Mouse (Mus musculus) ZHBTc4 (cell line): ENCODE results near the gene Vtn.

Source experiments
- DNase-seq: peaks from one replicate; pipeline ENCODE4 v3.0.0-alpha.2; 2011; ENCODE audit warnings: low read depth, low spot score

The Vtn gene

DNA sequence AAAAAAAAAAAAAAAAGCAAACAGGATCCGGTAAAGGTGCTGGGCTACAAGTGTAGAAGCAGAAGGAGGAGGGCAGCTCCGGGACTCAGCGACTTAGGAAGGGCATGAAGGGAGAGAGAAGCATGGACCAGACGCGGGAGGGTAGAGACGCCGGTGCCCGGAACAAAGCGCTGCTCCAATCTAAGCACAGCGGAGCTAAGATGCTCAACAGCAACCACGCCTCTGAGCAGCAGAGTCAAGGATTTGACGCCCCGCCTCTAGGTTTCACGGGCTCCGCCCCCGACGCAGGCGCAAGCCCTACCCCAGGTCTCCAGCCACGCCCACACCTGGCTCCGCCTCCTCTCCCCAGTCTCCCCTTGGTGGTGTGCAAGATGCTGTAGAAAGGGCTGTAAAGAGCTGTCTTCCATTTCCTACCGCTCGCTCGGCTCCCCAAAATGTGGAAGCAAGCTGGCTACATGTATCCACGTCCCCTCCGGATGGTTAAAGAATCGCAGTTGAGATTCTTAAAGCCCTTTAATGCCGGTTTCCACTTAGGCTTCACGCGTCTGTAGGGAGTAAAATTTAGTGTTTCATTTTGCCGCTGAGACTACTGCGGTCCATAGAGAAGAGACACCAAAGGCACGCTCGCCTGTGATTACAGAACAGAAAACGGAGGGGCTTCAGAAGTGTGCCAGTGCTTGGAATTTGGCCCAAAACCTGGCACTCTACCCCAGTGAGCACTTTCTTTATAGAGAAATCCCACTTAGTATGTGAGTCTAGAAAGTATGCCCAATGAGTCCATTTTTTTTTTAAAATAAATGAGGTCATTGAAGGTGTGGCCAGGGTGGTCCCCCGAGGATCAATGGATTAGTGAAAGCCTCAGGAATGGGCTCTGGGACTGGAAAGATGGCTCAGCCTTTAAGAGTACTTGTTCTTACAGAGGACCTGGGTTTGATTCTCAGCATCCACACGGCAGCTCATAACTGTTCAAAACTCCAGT lies 1.1 kb upstream of the Vtn start, which contains the start of gene Sarm1:
Sarm1 (minus strand) TSS at position 211 of the 979 bp plus-strand sequence.
- DNase-seq: peak; percentile 98

DNA sequence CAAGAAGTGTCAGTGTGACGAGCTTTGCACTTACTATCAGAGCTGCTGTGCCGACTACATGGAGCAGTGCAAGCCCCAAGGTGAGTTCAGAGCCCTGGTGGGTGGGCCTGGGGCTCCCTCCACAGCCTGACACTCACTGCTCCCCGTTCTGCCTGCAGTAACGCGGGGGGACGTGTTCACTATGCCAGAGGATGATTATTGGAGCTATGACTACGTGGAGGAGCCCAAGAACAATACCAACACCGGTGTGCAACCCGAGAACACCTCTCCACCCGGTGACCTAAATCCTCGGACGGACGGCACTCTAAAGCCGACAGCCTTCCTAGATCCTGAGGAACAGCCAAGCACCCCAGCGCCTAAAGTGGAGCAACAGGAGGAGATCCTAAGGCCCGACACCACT lies 652 bp downstream of the Vtn start:
- no peak for DNase-seq

- DNase-seq: no peak
Measured at GRCm38 (mm10) chr11:78500623-78501202, 1.8 kb downstream of the Vtn start.

GRCm38 (mm10) chr11:78501529-78501928 lies 2.6 kb downstream of the Vtn start:
- peak; percentile 54 for DNase-seq

DNA sequence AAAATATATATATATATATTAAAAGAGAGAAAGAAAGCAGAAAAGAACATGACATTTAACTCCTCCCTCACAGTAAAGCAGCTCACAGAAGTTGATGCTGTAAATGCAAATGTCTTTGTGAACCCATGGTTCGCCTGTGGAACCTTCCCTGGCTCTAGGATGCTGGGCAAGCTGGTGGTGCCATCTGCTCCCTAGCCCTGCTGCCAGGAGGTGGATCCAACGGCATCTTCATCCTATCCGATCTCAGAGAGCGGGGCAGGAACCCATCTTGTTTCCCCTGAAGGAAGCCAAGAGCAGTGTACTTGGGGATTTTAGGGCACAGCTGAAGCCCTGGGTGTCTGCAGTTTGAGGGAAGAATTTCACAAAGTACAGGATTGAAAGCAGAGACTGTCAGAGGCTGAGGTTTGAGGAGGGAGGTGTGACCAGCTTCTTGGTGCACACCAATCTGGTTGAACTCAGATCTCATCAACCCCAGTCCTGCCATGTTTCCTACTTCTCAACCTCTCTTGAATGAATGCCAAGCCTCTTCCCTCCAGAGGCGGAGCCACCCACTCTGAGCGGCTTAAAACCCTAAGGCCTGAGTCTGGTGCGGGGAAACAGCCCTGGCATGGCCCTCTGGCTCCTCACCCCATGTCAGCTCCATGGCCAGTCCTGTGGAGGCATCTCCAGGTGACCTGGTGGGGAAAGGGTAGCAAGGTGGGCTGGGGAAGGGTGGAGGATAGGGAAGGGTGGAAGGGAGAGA lies 4.2 kb downstream of the Vtn start, which contains the start of gene Sebox:
Sebox (plus strand) TSS at position 539 of the 742 bp plus-strand sequence.
- no peak for DNase-seq

DNA sequence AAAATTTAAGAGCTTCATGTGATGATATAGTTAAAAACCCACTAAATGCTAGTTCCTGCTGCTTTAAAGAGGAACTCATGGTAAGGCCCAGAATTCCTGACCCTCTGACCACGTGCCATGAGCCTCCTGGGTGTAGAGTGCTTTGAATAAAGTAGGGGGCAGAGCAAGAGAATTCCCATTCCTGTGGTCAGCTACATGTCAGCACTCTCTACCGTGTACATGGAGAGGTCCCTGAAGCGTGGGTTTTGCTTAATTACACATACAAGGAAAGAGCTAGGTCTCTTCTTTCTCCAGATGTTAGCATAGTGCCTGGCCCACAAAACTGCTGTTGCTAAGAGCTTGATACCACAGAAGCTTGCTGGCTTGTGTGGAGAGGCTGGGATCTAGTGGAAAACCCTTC lies 6.5 kb downstream of the Vtn start:
- no peak for DNase-seq

- DNase-seq: peak; percentile 60
Measured at GRCm38 (mm10) chr11:78509148-78509547, 10.3 kb downstream of the Vtn start.

DNA sequence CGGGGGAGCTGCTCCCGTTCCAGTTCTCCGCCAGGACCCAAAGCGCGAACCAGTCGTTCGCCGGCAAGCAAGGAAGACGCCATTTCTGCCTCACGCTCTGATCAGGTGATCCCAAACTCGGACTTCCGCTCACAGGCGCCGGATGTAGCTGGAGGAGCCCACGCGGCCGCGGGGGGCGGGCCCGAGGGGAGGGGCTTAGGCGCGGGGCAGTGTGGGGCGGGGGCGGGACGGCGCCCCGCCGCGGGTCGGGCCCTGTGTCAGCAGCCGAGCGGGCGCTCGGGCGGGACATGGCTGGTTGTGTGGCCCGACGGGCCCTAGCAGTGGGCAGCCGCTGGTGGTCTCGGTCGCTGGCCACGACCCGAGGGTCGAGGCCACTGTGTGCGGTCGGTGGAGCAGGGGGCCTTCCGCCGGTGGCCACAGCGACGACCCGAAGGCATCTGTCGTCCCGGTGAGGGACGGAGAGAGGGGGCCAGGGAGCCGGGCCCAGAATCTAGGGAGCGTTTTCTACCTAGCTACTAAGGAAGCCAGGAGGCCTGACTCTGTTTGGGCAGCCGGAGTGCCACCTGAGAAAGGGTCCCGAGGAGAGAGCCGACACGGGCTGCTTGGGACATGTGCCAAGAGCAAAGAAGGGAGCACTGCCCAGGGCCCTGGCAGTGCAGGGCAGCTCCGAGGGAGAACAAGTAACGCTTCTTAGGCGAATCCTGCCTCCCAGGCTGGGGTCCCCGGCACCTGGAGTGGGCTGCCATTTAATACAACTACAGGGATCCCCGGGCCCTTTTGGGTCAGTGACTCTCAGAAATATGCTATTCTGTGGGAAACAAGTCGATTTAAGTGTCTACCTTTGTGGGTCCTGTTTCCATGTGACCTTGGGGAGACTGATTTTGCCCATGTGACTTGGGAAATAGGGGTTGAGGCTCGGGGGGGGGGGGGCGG lies 13.4 kb downstream of the Vtn start, which contains the start of the genes Tmem199 and Poldip2:
Tmem199 (minus strand) TSS at position 148 of the 933 bp plus-strand sequence.
Poldip2 (plus strand) TSS at position 169 of the 933 bp plus-strand sequence.
- DNase-seq: peak; percentile 97

GRCm38 (mm10) chr11:78513106-78513790 lies 14.4 kb downstream of the Vtn start:
- DNase-seq: peak; percentile 61

DNA sequence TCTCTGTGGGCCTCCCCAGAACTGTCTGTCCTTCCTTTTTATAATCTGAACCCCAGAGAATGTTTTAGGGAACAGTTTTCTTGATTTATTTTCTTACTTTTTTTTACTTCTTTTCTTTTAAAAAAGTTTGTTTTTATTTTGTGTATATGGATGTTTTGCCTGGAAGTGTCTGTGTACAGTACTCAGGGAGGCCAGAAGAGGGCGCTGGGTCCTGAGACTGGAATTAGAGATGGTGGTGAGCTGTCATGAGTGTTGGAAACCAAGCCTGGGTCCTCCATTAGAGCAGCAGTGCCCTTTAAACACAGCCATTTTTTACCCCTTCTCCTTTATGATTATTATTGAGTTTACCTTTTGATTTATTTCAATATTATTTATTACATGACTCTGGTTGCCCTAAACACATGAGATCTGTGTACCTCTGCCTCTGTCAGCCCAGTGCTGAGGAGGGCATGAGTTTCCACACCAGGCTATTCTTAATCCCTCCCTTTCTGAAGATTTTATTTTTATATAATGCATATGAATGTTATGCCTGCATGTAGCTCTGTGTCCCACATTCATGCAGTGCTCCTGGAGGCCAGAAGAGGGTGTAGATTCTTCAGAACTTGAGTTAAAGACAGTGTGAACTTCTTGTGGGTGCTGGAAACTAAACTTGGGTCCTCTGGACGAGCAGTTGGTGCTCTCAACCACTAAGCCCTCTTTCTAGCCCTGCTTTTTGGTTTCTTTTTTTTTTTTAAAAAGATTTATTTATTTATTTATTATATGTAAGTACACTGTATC lies 16.8 kb downstream of the Vtn start:
- peak; percentile 68 for DNase-seq

GRCm38 (mm10) chr11:78518931-78519330 lies 20.0 kb downstream of the Vtn start:
- peak; percentile 62 for DNase-seq

- DNase-seq: no peak
Measured at GRCm38 (mm10) chr11:78521880-78522279, 23.0 kb downstream of the Vtn start.

DNA sequence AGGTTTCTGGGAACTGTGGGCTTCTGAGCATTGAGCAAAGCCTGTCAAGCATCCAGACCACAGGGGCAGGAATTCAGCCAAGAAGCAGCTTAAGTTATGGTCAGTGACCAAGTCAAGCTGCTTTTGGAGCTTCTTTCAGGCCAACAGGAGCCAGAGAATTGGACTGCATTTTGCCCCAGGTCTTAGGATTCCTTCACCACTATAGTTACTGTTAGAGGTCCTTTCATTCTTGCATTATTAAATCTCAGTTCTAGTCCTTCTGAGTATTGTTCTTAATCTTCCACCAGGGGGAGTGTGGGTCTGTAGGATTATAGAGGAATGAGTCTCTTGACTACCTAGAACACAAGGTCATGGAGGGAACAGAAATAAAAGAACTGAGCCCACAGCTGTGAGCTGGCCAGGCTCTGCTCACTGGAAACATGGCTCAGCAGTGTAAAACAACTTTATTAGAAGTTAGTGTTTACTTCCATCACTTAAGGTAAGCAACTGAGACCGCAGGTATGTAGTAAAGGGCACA lies 23.6 kb downstream of the Vtn start:
- DNase-seq: peak; percentile 49

- peak; percentile 22 for DNase-seq
Measured at GRCm38 (mm10) chr11:78523241-78523955, 24.5 kb downstream of the Vtn start.

DNA sequence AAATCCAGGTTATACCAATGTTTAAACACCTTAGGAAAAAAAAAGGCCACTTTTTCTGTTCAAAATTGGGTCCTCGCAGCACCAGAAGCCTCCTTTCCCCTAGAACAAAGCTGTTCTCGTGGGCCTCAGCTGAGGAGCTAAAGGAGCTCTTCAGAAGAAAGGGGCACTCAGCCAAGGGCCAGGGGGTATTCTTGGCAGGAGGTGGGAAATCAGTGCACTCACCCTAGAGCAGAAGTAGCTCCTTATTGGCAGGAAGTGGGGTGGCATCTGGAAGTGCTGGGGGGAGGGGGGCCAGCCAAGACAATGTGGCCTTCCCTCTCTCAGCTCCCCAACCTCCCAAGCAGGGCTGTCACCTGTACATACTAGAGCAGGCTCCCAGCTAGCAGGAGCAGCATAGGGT lies 25.9 kb downstream of the Vtn start:
- no peak for DNase-seq

GRCm38 (mm10) chr11:78528714-78529113 lies 29.8 kb downstream of the Vtn start:
- no peak for DNase-seq

GRCm38 (mm10) chr11:78530001-78530400 lies 31.1 kb downstream of the Vtn start:
- DNase-seq: no peak

GRCm38 (mm10) chr11:78531046-78531445 lies 32.2 kb downstream of the Vtn start:
- no peak for DNase-seq
